Mouse (Mus musculus) ES-Bruce4 (cell line): ENCODE data around the gene Ube2d3. TPM values are rescaled to one million over a fixed set of nuclear protein-coding genes. Genes with fewer than 3 reads are reported as not detected.
A peak's percentile ranks its signal among the peaks of the same experiment; 100 is the strongest.

Experiments
- H3K27ac ChIP-seq: 2 replicates; pipeline ENCODE4 v1.5.1; 2012; ENCODE audit warnings: low read length, inconsistent platforms; ENCODE audit not compliant: insufficient read depth
- H3K27me3 ChIP-seq: 2 replicates; pipeline ENCODE4 v1.6.1; 2012; ENCODE audit warnings: mild to moderate bottlenecking, low read length, inconsistent platforms; ENCODE audit not compliant: control insufficient read depth, poor library complexity, insufficient read depth, severe bottlenecking
- H3K36me3 ChIP-seq: 2 replicates; pipeline ENCODE4 v1.6.1; 2012; ENCODE audit warnings: inconsistent platforms, mild to moderate bottlenecking, low read length, moderate library complexity; ENCODE audit not compliant: control insufficient read depth, poor library complexity, insufficient read depth, severe bottlenecking
- H3K4me1 ChIP-seq: one replicate; pipeline ENCODE4 v1.8.1; 2011; ENCODE audit warnings: low read length; ENCODE audit not compliant: control insufficient read depth, insufficient read depth
- H3K4me3 ChIP-seq: 2 replicates; pipeline ENCODE4 v1.5.1; 2011; ENCODE audit warnings: low read depth, mild to moderate bottlenecking, low read length
- H3K9ac ChIP-seq: 2 replicates; pipeline ENCODE4 v1.6.1; 2012; ENCODE audit warnings: low read depth, mild to moderate bottlenecking, inconsistent platforms; ENCODE audit not compliant: poor library complexity, severe bottlenecking
- H3K9me3 ChIP-seq: replicated peaks from 2 replicates; pipeline ENCODE4 v1.6.1; 2012; ENCODE audit warnings: mild to moderate bottlenecking, low read length, inconsistent platforms; ENCODE audit not compliant: control insufficient read depth, poor library complexity, insufficient read depth, severe bottlenecking
- CTCF ChIP-seq: IDR thresholded peaks from one replicate; pipeline ENCODE4 v1.8.1; 2011; ENCODE audit warnings: low read depth, low read length
- EP300 ChIP-seq: IDR thresholded peaks from 2 replicates; pipeline ENCODE4 v1.6.1; 2011; ENCODE audit warnings: low read depth, low read length; ENCODE audit not compliant: insufficient read depth
- POLR2A ChIP-seq: IDR thresholded peaks from one replicate; pipeline ENCODE4 v1.8.1; 2011; ENCODE audit warnings: low read length; ENCODE audit not compliant: insufficient read depth
- polyA plus RNA-seq: library from polyadenylated mRNA; stranded (reverse); fragments of >200 nt; gene quantifications from 2 replicates; pipeline ENCODE4 v1.2.4, GENCODE M21; 2011; ENCODE audit warnings: low read depth; ENCODE audit not compliant: missing spikeins, insufficient read depth, insufficient read length

The Ube2d3 gene
- polyA plus RNA-seq, 1 experiment, result 516 TPM

DNA sequence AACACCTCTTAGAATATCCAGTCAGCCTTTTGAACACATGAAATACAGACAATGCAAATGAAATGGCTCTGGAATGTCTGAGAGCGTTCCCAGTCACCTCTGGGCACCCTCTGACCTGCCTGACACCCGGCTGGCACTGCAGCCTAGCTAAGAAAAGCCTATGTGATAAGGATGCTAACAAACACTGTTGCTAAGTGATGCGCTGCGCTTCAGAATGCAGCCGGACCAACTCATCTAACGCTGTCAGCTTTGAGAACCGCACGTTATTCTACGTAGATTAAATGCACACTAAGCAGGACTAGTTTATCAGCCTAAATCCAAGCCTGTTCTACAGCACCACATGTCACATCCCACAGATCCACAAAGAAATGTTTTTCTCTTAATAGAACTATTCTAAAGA, 26.1 kb upstream of the Ube2d3 start:
- no peak overlapping the region for H3K4me3 ChIP-seq
- H3K27ac ChIP-seq, result no peak overlapping the region
- H3K9me3 ChIP-seq, result no peaks in the 10 kb centered on the region
- H3K27me3 ChIP-seq, result no peaks in the 10 kb centered on the region
- H3K36me3 ChIP-seq, result no peaks in the 10 kb centered on the region
- H3K4me1 ChIP-seq, result no peaks in the 10 kb centered on the region
- no peak overlapping the region for H3K9ac ChIP-seq
- TF ChIP-seq EP300, result no peak
- no peak for TF ChIP-seq CTCF
- no peak for TF ChIP-seq POLR2A

DNA sequence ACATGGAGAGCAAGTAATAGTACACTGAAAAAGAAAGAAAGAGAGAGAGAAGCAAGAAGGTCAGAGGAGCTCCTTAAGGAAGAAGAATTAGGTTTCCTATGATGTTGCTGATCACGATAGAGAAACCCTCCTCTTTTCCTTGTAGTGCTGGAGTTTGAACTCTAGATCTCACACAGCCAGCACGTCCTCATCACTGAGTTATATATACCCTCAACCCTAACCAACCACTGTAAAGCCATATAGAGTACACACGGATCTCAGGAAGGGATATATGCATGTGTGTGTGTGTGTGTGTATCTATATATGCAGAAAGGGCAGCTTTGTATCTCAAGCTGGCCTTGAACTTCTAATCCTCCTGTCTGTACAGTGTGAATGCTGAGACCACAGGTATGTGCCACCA, 20.7 kb upstream of the Ube2d3 start:
- Histone ChIP-seq H3K9me3 (no peaks in the 10 kb centered on the region), H3K4me3 (no peak overlapping the region), H3K4me1 (peaks cover 2% of the 10 kb centered on the region), H3K27me3 (no peaks in the 10 kb centered on the region), H3K27ac (no peak overlapping the region), H3K36me3 (no peaks in the 10 kb centered on the region; the same call in 1 of the 2 replicates), H3K9ac (no peak overlapping the region)
- no peak for TF ChIP-seq EP300
- TF ChIP-seq CTCF, result no peak
- TF ChIP-seq POLR2A, result no peak

DNA sequence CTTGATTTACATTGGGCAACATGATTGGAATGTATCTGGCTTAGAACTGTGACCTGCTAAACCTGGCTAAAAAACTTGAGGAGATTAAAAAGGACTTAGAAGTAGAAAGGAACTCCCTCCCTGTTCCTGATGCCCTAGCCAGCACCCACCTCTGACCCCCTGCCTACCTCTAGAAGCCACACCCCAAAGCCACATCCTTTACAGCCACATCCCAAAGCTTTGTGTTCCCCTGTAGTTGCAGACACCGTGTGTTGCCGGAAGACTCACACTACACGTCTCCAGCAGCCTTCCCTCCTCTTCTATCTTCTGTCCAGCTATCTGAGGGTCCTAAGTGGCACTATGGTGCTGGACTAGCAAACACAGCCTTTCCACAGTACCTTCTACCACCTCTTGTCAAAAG, 20.1 kb upstream of the Ube2d3 start:
- peaks cover 2% of the 10 kb centered on the region for H3K4me1 ChIP-seq
- no peaks in the 10 kb centered on the region for H3K9me3 ChIP-seq
- TF ChIP-seq EP300 (no peak), POLR2A (no peak), CTCF (no peak)
- H3K27me3 ChIP-seq, result no peaks in the 10 kb centered on the region
- H3K27ac ChIP-seq, result no peak overlapping the region
- no peak overlapping the region for H3K4me3 ChIP-seq
- no peaks in the 10 kb centered on the region; the same call in 1 of the 2 replicates for H3K36me3 ChIP-seq
- H3K9ac ChIP-seq, result no peak overlapping the region

DNA sequence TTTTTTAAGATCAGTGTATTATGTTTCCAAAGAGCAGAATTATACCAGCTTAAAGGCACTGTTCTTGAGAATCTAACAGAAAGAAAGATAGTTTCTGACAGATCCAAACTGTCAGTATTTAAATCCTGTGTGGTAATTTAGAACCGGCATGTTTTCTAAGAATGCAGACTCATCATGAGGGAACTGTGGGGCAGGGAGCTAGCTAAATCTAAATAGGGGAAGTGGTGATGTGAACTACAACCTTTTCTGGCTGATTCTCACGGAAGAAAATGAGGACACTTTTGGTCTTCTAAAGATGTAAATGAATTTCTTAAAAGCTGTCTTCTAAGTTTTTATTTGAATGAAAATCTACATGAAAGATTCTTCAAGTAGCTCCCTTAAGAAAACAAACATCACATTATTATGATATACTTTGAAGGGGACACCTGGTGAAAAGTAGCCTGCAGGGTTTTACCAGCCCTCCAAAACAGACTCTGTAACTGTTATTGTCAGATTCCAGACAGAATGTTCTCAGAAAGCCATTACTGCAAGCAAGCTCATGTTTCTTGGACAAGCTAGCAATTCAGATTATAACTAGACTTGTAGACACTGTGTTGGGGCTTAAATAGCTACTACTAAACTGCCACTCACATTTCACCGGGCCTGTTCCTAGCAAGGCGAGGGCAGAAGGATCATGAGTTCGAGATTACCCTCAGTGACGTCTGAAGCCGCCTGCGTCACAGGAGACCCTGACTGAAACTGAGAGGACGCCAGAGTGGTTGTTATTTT, 17.2 kb upstream of the Ube2d3 start:
- TF ChIP-seq EP300 (no peak), POLR2A (no peak), CTCF (no peak)
- H3K4me3 ChIP-seq, result no peak overlapping the region
- H3K4me1 ChIP-seq, result peaks cover 2% of the 10 kb centered on the region
- H3K27ac ChIP-seq, result no peak overlapping the region
- H3K9ac ChIP-seq, result no peak overlapping the region
- no peaks in the 10 kb centered on the region for H3K9me3 ChIP-seq
- no peaks in the 10 kb centered on the region; the same call in 1 of the 2 replicates for H3K36me3 ChIP-seq
- no peaks in the 10 kb centered on the region for H3K27me3 ChIP-seq

DNA sequence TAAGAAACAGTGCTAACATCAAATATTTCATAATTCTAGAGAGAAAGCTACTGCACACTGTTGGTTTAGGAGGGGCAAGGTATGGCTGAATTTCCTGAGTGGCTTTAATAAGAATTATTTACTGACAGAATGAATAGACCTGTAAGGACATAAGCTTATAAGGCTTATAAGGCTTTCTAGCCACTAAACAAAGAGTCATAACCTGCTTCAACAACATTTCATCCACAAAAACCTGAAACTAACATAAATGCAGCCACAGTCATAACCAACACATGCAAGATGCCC, 16.7 kb upstream of the Ube2d3 start:
- H3K9me3 ChIP-seq, result no peaks in the 10 kb centered on the region
- H3K4me3 ChIP-seq, result no peak overlapping the region
- no peak overlapping the region for H3K27ac ChIP-seq
- peaks cover 2% of the 10 kb centered on the region for H3K4me1 ChIP-seq
- no peak overlapping the region for H3K9ac ChIP-seq
- no peaks in the 10 kb centered on the region for H3K27me3 ChIP-seq
- no peaks in the 10 kb centered on the region; the same call in 1 of the 2 replicates for H3K36me3 ChIP-seq
- no peak for TF ChIP-seq CTCF

DNA sequence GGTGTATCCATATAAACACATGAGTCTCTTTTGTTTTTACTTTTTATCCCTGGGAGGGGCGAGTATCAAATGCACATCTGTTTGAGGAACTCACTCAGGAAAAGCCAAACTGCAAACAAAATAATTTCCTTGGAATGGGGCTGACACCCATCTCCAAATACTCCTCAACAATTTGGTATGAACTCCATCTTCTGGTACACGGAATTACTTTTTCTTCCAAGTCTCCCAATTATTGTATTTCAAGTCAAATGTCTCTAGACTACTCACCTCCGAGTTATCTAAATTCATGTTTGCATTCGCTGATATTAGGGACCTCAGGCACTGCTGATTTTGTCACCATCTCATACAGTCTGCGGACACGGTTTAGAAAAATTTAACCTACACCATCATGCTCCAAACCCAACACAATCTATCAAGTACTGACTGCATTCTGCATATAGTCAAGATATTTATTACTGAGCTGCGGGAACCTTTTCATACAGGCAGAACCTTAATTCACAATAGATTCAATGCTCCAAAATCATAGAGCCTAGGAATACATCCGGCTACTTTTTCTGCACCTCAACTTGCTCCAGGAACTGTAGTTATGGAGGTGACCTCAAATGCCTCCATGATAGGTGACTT, 15.6 kb upstream of the Ube2d3 start:
- TF ChIP-seq CTCF (no peak), EP300 (no peak), POLR2A (no peak)
- peak overlapping the region; percentile 74 for H3K27ac ChIP-seq
- H3K4me1 ChIP-seq, result peaks cover 2% of the 10 kb centered on the region
- no peaks in the 10 kb centered on the region for H3K9me3 ChIP-seq
- H3K4me3 ChIP-seq, result peak overlapping the region; percentile 95
- no peaks in the 10 kb centered on the region; the same call in 1 of the 2 replicates for H3K36me3 ChIP-seq
- H3K9ac ChIP-seq, result peak overlapping the region; percentile 63
- H3K27me3 ChIP-seq, result no peaks in the 10 kb centered on the region
